Mouse (Mus musculus): ENCODE data around the gene Gm10277.
A peak's percentile ranks its signal among the peaks of the same experiment; 100 is the strongest.

The Gm10277 gene

DNA sequence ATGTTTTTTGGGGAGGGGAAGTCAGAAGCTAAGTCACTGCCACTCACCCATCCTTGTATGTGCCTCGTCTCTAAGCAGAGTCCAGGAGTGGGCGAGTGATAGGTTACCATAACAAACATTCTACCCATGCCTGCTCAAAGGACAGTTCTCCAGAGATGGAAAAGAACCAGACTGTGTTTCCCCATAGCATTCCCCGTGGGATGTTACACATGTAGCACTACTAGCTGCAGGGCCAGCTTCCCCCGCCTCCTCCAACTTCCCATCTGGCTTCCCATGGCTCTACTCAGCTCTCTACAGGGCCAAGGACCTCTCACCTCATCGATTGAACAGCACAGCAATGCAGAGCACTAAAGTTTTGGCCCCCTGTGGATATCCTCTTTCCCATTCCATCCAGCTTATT is 7.7 kb upstream of the Gm10277 start:
- DNase-seq = no peak

DNA sequence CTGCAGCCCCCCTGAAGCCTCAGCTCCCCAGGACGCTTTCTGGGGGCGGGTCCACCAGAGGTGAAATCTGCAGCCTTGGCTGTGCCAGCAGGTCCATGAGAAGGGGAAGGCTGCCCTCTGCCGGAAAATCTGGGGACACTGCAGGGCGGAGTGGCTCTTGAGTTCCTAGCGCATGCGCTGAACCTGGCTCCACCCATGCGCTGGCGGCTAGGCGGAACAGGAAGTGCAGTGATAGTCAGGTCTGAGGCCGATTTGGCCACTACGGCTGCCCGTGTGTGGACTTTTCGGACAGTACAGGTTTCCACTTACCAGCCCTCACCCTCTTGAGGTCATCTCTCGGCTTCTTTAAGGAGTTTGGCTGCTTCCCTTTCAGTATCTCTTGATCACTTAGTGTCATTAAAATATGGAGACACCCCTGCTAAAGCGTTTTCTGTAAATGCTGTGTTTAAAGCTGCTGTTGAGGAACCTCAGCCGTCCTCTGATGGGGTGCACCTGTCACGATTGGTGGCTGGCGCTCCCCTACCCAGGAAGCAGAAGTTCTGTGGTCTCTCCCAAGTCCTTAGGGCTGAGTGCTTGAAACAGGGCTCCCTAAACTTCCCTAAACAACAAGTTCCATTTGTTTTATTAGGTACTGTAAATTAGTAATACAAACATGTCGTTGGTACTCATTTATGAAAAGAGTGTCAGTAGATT is 5.8 kb upstream of the Gm10277 start:
- DNase-seq = peak; percentile 98

DNA sequence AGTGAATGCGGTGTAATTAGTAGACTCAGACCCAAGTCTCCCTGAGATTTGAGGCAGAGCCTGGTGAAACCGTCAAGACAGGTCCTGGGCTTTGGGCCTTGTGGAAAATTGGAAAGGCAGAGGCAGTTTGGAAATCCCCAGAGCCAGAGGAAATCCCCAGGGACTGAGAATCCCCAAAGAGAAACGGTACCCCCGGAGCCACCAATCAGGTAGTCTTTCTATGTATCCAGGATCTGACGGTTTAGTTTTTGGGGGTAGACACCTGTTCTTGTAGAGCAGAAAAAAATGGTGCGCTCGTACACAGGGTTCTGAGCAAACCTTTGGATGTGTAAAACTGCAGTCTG is 5.0 kb upstream of the Gm10277 start:
- DNase-seq = no peak

DNA sequence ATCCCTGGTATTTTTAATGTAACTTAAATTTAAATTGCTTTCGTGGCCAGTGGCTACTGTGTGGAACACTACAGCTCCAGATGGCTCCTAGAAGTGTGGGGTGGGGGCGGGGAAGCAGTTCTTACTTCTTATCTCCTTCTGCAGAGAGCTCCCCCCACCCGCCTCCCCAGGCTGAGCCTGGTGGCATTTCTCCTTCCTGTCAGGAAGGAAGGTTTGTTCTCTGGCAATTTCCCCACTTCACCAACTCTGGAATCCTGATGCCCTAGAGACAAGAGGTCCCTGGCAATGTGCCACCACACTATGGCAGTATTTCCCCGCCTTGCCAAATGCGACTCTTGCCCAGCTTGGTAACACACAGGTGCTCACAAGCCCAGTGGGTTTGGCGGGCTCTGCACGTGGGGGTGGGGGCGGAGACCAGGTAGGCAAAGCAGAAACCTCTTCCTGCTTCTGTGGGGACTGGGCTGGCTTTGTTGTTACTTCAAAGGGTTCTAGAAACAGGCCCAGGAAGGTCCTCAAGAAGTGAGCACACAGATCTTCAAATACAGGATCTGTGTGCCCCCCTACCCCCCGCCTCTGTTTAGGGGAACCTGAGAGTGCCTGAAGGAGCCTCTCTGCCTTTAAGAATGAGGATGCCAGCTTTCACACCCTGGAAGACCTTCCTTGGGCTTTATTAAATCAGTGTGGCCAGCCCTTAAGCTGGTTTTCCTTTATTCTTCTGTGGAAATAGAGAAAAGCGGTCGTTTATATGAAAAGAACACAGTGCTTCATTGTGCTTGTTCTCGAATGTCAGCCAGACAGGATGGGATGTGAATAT is 4.4 kb upstream of the Gm10277 start:
- DNase-seq = peak; percentile 87

DNA sequence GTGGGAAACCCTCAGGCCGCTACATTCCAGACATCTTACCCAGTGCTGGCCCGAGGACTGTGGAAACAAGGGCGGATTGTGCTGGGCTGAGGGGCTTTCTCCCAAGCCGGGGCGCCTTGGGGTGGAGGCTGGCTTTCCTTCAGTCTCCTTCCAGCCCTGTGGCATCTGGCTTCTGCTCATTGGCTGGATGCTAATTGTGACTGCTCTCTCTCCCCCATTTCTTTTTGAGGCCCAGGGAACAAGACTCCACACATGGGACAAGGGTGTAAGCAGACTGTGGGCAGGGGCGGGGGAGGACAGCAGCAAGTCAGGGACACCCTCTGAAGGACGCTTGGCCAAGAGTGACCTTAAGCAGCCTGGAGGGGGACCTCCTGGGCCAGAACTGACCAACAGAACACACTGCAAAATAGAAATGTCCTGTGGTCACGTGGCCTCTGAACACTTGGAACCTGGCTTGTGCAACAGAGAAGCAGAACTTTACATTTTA is 3.7 kb upstream of the Gm10277 start:
- no peak for DNase-seq

DNA sequence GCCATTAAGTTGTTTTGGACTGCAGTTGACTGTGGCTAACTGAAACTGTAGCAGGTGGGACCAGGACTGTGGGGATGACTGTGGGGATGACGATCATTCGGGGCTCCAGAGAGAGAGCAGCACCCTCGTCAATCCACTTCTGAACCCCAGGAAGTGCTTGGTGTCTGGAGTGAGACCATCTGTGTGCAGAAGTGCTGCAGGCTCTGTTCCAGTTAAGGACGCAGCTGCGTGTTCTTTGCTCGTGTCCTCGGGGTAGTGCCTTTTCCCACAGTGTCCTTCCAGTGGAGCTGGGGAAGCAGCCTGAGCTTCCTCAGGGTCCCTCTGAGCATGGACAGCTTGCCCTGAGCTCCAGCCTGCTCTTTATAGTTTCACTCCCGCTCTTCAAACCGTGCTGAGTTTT is 2.7 kb upstream of the Gm10277 start:
- DNase-seq = no peak

DNA sequence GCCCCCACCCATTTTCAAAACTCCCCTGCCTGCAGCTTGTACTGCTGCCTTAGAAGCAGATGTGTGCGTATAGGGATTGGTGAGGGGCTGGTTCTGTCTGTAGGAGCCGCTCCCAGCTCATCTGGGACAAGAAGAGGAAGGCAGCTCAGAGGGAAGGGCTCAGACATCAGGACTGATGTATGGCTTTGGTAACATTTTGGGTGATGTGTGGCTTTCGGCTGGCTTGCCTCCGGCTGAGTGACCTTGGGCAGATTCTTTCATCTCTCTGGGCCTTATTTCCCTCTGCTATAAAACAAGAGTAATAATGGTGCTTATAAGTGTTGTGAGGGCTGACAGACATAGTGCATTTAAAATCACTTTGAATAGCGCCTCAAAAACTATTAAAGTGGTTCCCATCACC is 2.0 kb upstream of the Gm10277 start:
- no peak for DNase-seq

DNA sequence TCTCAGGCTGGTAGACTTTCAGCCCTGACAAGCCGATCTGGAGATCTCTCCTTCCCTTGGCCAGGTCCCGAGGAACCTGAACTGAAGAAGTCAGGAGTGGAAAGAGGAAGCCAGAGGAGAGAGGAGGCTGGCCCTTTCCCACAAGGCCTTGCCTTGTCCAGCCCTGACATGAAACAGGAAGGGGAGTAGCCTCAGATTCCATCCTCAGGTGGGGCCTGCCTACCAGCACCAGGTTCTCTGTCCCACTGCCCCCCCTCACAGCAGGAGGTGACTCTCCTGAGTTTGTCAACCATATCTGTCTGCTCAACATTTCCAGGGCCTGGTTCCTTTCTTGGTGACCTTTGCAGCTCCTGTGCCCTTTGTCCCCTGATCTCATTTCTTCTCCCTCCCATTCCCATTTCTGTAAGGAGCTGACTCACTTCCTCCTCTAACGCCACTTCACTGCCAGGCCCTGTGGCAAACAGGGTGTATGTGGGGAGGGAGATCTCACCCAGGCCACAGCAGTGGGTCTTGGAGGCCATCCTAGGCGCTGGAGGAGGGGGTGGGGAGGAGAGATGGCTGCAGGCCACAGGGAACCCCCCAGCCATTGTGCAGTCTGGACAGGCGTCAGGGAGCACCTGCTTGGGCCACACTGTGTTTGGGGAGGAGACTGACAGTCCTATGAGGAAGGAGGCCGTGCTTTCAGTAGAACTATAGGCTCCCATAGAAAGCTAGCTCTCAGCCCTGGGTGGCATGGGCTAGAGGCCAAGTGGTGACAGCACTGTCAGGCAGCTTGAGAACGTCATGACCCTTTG is 1.6 kb downstream of the Gm10277 start:
- DNase-seq = no peak

DNA sequence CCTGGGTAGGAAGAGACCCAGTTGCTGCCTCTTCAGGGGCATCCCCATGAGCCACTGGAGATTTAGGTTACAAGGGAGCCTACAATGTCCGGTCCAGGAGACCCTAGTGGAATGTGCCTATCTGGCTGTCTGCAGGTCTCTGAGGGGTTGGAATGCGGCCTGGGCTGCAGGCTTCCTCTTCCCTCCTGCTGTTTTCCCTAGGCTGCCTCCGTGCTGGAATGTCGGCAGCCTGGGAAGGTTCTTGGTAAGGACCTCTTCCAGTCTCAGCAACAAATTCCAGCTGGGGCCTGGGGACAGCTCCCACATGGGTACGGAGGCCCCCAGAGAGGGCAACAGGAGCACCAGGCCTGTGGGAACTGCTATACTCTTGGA is 2.2 kb downstream of the Gm10277 start:
- DNase-seq = no peak

DNA sequence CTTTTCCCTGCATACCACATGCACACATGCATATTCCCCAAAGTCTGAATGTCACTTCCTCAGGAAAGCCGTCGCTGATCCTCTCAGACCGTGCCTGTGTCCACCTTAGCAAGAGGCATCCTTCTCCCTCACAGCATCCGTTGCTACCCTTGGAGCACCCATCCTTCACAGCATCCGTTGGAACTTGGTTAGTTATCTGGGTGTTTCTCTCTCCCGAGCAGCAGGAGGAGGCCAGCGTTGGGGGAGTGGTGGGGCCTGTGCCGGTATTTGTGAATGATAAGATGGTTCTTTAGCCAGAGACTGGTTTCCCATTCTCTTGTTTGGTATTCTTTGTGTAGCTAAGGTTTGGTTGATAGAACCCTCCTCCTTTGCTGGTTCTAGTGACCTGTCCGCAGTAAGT is 2.7 kb downstream of the Gm10277 start:
- peak; percentile 89 for DNase-seq

DNA sequence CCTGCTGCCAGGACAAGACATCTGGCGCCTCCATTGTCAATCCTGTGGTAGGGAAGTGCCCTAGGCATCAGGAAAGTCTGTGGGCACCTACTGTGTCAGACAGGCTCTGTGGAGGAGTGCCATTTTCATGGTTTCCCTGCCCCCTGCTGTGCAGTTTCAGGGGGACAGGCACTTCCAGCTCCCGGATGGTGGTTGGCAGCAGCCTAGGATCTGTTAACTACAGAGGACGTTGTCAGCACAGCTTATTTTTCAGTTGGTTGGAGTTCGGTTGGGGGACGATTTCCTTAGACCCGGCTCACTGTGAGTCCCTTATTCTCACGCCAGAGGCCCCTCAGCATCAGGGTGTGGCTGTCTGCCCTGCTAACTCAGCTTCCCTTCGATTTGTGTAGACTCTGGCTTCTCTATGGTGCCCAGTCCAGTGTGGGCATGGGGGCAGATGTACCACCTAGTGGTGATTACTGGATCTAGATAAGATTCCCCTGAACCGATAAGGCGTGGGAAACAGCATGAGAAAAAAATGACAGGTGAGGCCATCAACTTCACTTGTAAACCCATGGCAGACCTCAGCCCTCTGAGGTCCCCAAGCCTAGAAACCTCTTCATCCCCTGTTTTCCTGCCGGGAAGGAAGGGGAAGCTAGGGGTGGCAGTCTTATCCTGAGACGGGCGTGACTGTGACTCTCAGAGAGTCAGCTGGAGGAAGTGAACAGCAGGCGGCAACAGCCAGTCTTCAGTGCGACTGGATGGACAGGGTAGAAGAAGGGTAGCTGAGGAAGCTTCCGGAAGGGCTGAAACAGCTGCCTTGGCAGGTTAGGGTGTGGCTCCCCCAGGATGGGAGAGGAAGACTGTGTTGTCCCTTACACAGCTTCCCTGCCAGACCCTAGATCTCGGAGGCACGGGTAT is 3.5 kb downstream of the Gm10277 start:
- DNase-seq = peak; percentile 79

DNA sequence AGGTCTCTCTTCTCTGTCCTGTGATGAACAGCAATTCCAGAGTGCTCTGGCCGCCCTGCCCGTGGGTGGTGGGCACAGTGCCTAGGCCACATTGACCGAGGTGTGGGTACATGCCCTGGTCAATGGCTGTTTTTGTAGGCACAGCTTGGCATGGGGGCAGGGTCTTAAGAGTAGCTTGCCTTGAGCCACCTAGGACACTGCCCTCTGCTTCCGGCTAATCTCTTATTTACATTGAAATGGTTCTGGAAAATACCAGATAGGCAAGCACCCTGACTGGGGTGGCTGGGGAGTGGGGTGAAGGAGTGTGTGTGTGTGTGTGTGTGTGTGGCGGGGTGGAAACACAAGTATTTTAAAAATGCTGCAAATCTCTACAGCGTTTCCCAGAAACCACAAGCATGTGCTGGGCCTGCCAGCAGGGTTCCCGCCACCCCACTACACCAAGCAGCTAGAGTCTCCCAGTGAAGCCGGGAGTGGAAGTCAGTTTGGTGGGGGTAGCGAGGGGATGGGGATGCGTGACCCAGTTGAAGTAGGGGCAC is 4.3 kb downstream of the Gm10277 start:
- peak; percentile 43 for DNase-seq

DNA sequence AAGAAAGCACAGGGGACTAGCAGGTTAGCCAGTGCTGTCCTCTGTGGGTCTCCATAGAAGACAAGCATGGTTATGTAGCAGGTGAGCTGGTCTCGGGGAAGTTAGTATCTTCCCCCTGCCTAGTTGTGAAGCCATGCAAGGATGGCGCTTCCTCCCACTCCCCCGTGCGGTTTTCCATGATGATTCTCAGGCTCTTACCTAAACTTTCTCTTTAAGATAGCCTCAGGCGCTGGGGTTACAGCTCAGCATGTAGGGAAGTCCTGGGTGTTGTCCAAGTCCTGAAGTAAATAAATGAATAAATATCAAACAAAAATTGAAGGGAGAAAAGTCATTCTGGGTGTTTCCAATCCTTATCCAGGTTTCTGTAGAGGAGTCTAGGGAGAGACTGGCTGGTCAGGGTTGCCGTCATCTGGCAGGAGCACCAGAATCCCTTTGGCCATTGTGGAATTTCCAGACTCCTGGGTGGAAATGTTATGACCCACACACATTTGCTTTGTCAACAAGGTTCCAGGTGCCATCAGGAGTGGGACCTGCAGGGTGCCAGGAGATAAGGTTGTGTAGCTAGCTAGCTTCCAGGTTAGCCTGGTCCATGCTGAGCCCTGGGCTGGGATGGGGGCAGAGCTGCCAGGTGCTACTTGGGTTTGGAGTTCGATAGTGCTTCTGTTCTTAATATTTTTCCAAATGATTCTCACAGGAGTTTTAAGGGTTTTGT is 5.3 kb downstream of the Gm10277 start:
- DNase-seq = no peak

DNA sequence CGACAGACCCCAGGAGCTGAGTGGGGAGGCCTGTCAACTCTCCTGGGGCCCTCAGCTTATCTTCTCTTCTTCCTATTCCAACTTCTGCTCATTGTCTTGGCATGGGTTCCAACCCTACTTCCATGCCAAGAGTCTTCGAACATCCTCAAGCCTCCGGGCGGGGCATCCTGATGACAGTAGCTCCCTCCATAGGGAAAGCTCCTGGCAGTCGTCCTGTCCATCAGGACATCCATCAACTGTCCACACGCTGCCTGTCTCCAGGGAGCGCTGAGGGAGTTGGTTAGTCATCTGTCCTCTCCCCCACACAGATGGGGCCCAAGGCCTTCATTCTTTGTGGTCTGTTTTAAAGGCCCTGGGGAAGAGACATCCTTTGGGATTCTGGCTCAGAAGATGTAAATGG is 6.5 kb downstream of the Gm10277 start:
- no peak for DNase-seq

DNA sequence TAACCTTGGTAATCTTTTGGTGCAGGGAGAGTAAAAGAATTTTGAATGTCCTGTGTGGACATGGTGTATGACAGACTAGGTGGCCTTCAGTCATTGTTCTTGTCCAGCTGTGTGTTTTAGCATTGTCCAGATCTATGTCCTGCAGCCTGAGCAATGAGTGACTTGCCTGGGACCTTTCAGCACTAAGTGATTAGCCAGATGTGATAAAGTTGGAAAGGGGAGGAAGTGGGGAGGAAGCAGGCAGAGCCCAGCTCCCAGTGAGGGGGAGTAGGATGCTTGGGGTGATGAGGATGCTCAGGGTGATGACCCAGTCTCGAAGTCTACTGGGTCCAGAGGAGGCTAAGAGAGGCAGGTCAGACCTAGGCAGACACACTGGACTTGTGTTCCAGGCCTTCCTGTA is 8.3 kb downstream of the Gm10277 start:
- no peak for DNase-seq

DNA sequence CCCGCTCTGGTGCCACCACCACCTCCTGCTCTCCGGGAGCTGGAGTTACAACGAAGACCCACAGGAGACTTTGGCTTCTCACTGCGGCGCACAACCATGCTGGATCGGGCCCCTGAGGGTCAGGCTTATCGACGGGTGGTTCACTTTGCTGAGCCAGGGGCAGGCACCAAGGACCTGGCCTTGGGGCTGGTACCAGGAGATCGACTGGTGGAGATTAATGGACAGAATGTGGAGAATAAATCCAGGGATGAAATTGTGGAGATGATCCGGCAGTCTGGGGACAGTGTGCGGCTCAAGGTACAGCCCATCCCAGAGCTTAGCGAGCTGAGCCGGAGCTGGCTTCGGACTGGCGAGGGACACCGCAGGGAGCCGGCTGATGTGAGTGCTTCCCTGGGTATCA is 9.6 kb downstream of the Gm10277 start:
- DNase-seq = no peak

DNA sequence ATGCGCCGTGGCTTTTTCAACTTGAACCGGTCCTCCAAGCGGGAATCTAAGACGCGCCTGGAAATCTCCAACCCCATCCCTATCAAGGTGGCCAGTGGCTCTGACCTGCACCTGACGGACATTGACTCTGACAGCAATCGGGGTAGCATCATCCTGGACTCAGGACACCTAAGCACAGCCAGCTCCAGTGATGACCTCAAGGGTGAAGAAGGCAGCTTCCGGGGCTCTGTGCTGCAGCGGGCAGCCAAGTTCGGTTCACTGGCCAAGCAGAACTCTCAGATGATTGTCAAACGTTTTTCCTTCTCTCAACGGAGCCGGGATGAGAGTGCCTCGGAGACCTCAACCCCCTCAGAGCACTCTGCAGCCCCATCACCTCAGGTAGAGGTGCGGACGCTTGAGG is 10.1 kb downstream of the Gm10277 start:
- no peak for DNase-seq

DNA sequence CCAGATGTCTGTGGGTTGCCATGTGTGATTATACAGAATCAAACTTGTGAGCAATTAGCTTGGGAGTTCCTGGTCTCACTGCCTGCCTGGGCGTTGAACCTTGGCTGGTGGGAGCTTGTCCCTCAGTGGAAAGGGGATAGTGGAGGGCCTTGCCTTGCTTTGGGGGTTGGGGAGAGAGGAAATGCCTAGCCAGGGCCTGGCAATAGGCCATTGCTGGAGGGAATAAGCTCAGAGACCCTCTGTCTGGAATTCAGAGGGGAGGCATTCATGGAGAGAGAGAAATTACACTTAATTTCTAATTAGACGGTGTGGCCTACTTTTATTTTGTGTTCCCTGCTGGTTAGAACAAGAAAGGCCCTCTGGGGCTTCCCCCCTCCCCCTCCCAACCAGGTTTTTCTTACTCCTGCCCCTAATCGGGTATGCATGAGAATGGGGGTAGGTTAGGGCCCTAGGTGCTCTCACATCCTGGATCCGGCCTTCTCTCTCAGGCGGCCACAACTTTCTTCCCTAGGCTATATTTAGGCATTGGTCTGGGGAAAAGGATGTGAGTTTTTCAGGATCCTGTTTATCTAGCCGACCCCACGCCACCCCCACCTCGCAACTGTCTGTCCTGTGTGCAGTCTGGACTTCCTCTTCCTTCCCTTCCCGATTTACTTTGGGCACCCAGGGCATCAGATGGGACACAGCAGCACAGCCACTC is 11.7 kb downstream of the Gm10277 start:
- DNase-seq = no peak

DNA sequence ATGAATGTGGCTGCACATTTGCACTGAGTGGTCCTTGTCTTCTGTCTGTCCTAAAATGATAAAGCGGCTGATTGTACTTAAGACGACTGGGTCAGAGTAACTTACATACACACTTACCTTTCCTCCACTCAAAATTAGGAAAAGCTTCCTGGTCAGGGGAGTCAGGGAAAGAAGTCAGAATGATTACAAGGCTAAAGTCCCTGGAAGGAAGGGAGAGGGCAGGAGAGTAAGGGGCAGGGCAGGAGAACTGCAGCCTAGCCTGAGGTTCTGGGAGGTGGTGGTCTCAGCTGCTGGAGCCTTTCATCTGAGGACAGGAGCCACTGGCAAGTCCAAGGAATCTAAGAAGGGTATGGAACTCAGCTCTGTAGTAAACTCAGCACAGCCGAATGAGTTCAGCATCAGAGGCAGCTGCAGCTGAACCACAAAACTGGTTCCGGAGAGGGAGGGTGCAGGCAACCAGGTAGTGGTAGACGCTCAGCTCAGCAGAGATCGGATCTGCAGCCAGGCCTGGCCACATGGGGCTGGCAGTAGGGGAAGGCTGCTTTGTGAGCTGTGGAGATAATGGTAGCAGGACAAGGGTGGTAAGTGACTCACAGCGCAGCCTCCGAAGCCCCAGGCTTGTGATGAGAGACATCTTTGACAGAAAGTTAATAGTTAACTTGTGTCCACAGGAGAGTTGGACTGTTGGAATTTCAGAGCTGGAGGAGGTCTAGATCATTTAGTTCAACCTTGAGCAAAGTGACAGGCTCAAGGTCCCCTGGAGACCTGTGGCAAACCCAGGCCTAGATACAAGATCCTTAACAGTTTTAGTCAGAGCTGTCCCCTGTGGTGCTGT is 15.5 kb downstream of the Gm10277 start:
- peak; percentile 79 for DNase-seq

DNA sequence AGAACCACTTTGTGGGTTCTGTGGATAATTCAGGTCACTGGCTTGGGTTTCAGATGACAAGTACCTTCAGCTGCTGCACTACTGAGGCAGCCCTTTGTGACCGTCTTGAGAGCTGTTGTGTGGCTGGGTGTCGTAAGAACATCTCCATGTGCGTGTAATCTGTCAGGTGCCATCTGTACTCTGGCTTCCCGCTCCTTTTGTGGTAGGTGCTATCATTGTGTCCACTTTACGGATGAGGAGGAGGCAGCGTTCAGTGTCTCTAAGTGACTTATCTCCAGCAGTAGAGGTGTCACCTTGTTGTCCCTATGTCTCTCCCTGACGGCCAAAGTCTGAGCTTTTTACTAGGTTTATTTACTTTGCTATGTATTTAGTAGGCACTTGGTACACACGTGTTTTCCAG is 17.2 kb downstream of the Gm10277 start:
- DNase-seq = no peak

All from liver (tissue).